Mouse (Mus musculus) cerebellum, adult 2 months (tissue): ENCODE data around the gene Cda.

ENCODE experiments used
- CTCF ChIP-seq: fragments of 200-500 bp; IDR thresholded peaks from 2 replicates; pipeline ENCODE4 v1.5.1; 2011; ENCODE audit warnings: low read depth, mild to moderate bottlenecking, control low read depth, low read length, moderate library complexity, borderline replicate concordance; ENCODE audit not compliant: insufficient read depth
- POLR2A ChIP-seq: fragments of 200-500 bp; IDR thresholded peaks from 2 replicates; pipeline ENCODE4 v1.6.1; 2011; ENCODE audit warnings: low read length, control low read depth, borderline replicate concordance; ENCODE audit not compliant: insufficient read depth

DNA sequence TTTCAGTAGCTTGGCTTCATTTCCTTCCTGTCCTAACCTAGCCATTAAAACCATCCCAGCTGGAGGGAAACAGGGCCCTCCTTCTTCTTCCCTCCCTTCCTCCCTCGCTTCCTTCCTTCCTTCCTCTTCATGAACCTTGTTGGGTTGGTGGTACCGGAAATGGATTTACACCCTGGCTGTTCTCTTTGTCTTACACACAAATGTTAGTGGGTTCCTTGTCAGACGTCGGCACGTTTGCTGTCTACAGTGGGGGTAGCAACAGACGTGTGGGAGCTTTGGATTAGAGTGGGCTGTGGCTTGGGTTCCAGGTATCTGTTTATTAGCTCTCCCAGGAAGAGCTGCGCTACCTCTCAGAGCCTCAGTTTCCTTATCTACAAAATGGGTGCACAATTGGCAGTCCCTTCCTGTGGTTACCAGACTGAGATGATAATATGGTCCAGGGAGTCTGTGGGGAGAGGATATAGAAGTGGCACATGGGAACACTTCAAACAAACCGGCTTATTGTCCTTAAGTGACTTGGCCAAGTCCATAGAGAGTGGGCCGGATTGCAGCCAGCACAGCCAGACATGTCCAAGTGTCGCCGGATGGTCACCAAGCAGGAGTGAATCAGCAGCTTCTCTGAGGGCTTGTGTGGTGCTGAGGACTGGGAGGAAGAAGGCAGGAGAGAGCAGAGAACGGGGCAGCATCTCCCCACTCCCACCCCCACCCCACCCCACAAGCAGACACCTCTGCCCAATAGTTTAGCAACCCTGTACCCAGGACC is 887 bp upstream of the Cda start:
- no peak for TF ChIP-seq POLR2A
- no peak for TF ChIP-seq CTCF
